Mouse (Mus musculus) ES-Bruce4 (cell line): ENCODE data around the gene Sp3.

Experiments
- CTCF ChIP-seq: IDR thresholded peaks from one replicate; pipeline ENCODE4 v1.8.1; 2011; ENCODE audit warnings: low read depth, low read length
- EP300 ChIP-seq: IDR thresholded peaks from 2 replicates; pipeline ENCODE4 v1.6.1; 2011; ENCODE audit warnings: low read depth, low read length; ENCODE audit not compliant: insufficient read depth
- POLR2A ChIP-seq: IDR thresholded peaks from one replicate; pipeline ENCODE4 v1.8.1; 2011; ENCODE audit warnings: low read length; ENCODE audit not compliant: insufficient read depth

DNA sequence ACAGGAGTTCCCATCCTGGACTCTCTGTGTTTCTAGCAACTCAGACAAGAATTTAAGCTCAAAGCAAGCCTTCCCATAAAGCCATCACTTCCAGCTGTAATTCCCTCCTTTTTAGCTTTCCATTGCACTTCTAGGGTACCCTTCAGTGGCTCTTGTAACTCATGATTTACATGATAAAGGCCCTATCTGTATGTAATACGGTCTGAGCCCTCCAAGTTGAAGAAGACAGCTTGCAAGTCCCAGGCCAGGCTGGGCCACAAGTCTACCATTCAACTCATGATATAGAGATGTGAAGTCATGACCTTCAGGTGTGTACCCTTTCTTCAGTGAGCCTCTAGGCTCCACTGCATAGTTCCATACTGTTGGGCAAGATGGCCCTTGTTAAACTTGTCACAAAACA is 5.3 kb upstream of the Sp3 start:
- TF ChIP-seq POLR2A (no peak), CTCF (no peak), EP300 (no peak)
